Comparison of ENCODE assay signal across 9 mouse cellular contexts in the genomic region with DNA sequence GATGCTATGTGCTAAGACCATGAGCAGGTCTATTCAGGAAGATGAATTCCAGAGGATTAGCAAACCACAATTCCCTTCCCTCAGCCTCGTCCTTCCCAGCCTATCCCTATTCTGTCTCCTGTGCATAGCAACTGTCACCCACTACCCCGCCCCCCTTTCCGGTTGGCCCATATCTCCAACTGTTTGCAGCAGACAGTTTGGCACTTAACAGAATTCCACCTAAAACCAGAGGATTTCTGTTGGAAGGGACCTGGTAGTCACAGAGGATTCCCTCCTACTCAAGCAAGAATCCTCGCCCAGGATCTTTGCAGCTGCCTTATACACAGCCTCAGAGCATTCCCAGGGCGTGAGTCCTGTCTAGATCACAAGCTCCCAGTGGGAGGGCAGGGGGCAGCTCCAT. TPM values are rescaled to one million over a fixed set of nuclear protein-coding genes. Genes with fewer than 3 reads are reported as not detected.
DNase-seq lines count a peak whose midpoint lies in the region; ATAC-seq lines count a peak whose summit lies in the region.
"Had no signal": no experiment of that assay in that cellular context is flagged by ENCODE, and none has a peak within 500 bp of the region (broad histone marks: within the 10 kb centered on the region; RNA-seq: fewer than 3 reads in every experiment).

No protein-coding gene starts in this region.

- H3K27me3 ChIP-seq in kidney, embryonic 15.5 days = no peaks in the 10 kb centered on the region

- WGBS in kidney, embryonic 15.5 days = 51% methylated on average over 5 of the region's 5 CpGs

- H3K9me3 ChIP-seq in kidney, embryonic 15.5 days (replicated peaks) = no peaks in the 10 kb centered on the region

- 0 out of 2 replicates have a peak, but pooled peaks have one; percentile 25 for ATAC-seq in kidney, embryonic 15.5 days (replicated peaks; ENCODE audit: low FRiP score)
- no peak for ATAC-seq in granulocyte monocyte progenitor cell, adult 5-6 weeks (replicated peaks; ENCODE audit: poor library complexity, severe bottlenecking)
- ATAC-seq in cerebellum, adult (ENCODE audit: insufficient number of reproducible peaks, low FRiP score, low TSS enrichment) = no peak

- no peak for DNase-seq in kidney, adult 18-20 months
- DNase-seq in 3134 (ENCODE audit: extremely low read depth, insufficient read length, low spot score) (peak; percentile 80), NIH3T3 (ENCODE audit: low read depth) (peak; percentile 71)
- peak; percentile 66 for DNase-seq in kidney, postnatal 14 days
- DNase-seq in thymus, adult 18-20 months = no peak

- no peak overlapping the region for H3K4me2 ChIP-seq in kidney, embryonic 15.5 days
- H3K4me2 ChIP-seq: midbrain, embryonic 11.5 days had no signal

- no peak overlapping the region for H3K9ac ChIP-seq in kidney, embryonic 15.5 days

- H3K27ac ChIP-seq in kidney, embryonic 15.5 days = peak overlapping the region; percentile 37; the same call in 1 of the 2 replicates

- peaks cover 15% of the 10 kb centered on the region; the same call in 1 of the 2 replicates for H3K4me1 ChIP-seq in kidney, embryonic 15.5 days

- H3K36me3 ChIP-seq in kidney, embryonic 15.5 days = no peaks in the 10 kb centered on the region

- no peak overlapping the region for H3K4me3 ChIP-seq in kidney, embryonic 15.5 days (replicated peaks)

RNA-seq across cellular contexts. Expression of a gene that starts 4.4 kb away (rescaled TPM):
- 116 and 130 TPM in 2 replicates for polyA plus RNA-seq in kidney, embryonic 15.5 days (2015; fragmentation: Nextera tagmentation; extraction: Ambion mirVana)
- total RNA-seq in granulocyte monocyte progenitor cell, adult 5-6 weeks (2014; fragmentation: Nextera tagmentation) = 81.5 and 83.1 TPM in 2 replicates
- total RNA-seq in granulocyte monocyte progenitor cell, adult 5-6 weeks (2017) = 48.6 and 54.3 TPM in 2 replicates

RNA-seq across cellular contexts. Expression of a gene that starts 9.1 kb away (rescaled TPM):
- 35.0 and 40.7 TPM in 2 replicates for polyA plus RNA-seq in kidney, embryonic 15.5 days (2015; fragmentation: Nextera tagmentation; extraction: Ambion mirVana)
- total RNA-seq in granulocyte monocyte progenitor cell, adult 5-6 weeks (2014; fragmentation: Nextera tagmentation) = 12.4 and 43.7 TPM in 2 replicates
- 8.6 and 16.5 TPM in 2 replicates for total RNA-seq in granulocyte monocyte progenitor cell, adult 5-6 weeks (2017)

RNA-seq across cellular contexts. Expression of a gene that starts 15.9 kb away (rescaled TPM):
- 24.0 and 26.7 TPM in 2 replicates for polyA plus RNA-seq in kidney, embryonic 15.5 days (2015; fragmentation: Nextera tagmentation; extraction: Ambion mirVana)
- total RNA-seq in granulocyte monocyte progenitor cell, adult 5-6 weeks (2014; fragmentation: Nextera tagmentation) = 0.73 and 7.4 TPM in 2 replicates
- 0.09 TPM in 1 of 2 replicates, not detected in the other for total RNA-seq in granulocyte monocyte progenitor cell, adult 5-6 weeks (2017)

RNA-seq across cellular contexts. Expression of a gene that starts 19.4 kb away (rescaled TPM):
- polyA plus RNA-seq in kidney, embryonic 15.5 days (2015; fragmentation: Nextera tagmentation; extraction: Ambion mirVana) = 146 and 150 TPM in 2 replicates
- total RNA-seq in granulocyte monocyte progenitor cell, adult 5-6 weeks (2014; fragmentation: Nextera tagmentation) = 239 and 250 TPM in 2 replicates
- total RNA-seq in granulocyte monocyte progenitor cell, adult 5-6 weeks (2017) = 347 and 437 TPM in 2 replicates

RNA-seq across cellular contexts. Expression of a gene that starts 24.0 kb away (rescaled TPM):
- 27.6 and 29.8 TPM in 2 replicates for polyA plus RNA-seq in kidney, embryonic 15.5 days (2015; fragmentation: Nextera tagmentation; extraction: Ambion mirVana)
- total RNA-seq in granulocyte monocyte progenitor cell, adult 5-6 weeks (2014; fragmentation: Nextera tagmentation) = 24.9 and 34.0 TPM in 2 replicates
- total RNA-seq in granulocyte monocyte progenitor cell, adult 5-6 weeks (2017) = 17.2 and 17.6 TPM in 2 replicates

Comparison
In these comparisons a context has a peak if more than half of its experiments do, and no peak if none do; other contexts are left out.
1. DNase-seq: peak in 3134 (single experiment), NIH3T3 (single experiment) and kidney, postnatal 14 days (single experiment); none in kidney, adult 18-20 months (single experiment) and thymus, adult 18-20 months (0 of 2).